Comparison of ENCODE assay signal across 8 mouse cellular contexts in genomic region chr8:72239499-72240402, GRCm38 (mm10). TPM values are rescaled to one million over a fixed set of nuclear protein-coding genes. Genes with fewer than 3 reads are reported as not detected.
A peak's percentile ranks its signal among the peaks of the same experiment; 100 is the strongest.
DNase-seq lines count a peak whose midpoint lies in the region; ATAC-seq and TF ChIP-seq lines count a peak whose summit lies in the region.

Ap1m1 (plus strand) TSS chr8:72240018.

- H3K36me3 ChIP-seq in forebrain, embryonic 10.5 days (replicated peaks): peaks cover 24% of the 10 kb centered on the region
- peaks cover 4% of the 10 kb centered on the region; the same call in 1 of the 2 replicates for H3K36me3 ChIP-seq in heart, embryonic 15.5 days
- H3K36me3 ChIP-seq in liver, embryonic 14.5 days (replicated peaks; ENCODE audit: control insufficient read depth, insufficient read depth, low read depth): no peaks in the 10 kb centered on the region; the same call in 1 of the 2 replicates
- H3K36me3 ChIP-seq in neural tube, embryonic 11.5 days (ENCODE audit: control insufficient read depth, insufficient read depth, low read length): 0 out of 2 replicates have a peak, but pooled peaks cover 2% of the 10 kb centered on the region
- no peaks in the 10 kb centered on the region for H3K36me3 ChIP-seq in stomach, postnatal 0 days (ENCODE audit: control insufficient read depth, insufficient read depth, low read length)

- TF ChIP-seq EP300 in liver, embryonic 14.5 days (IDR thresholded peaks at IDR 0.05; ENCODE audit: low read depth): peak; percentile 52
- peak; percentile 35 for TF ChIP-seq EP300 in stomach, postnatal 0 days (optimal IDR thresholded peaks at IDR 0.05)

- peak within 1 kb of the TSS; percentile 80 for H3K4me2 ChIP-seq in heart, embryonic 15.5 days
- peak within 1 kb of the TSS; percentile 91 for H3K4me2 ChIP-seq in liver, embryonic 14.5 days (ENCODE audit: low read depth)
- H3K4me2 ChIP-seq in neural tube, embryonic 11.5 days (ENCODE audit: low read depth): peak within 1 kb of the TSS; percentile 61
- H3K4me2 ChIP-seq in stomach, postnatal 0 days (replicated peaks; ENCODE audit: low read depth): peak within 1 kb of the TSS; percentile 69

- peaks cover 18% of the 10 kb centered on the region for H3K4me1 ChIP-seq in forebrain, embryonic 10.5 days
- H3K4me1 ChIP-seq in heart, embryonic 15.5 days (replicated peaks): peaks cover 19% of the 10 kb centered on the region
- H3K4me1 ChIP-seq in liver, embryonic 14.5 days (replicated peaks; ENCODE audit: control insufficient read depth in 2 of 2, insufficient read depth in 2 of 2, low read length in 1 of 2): peaks cover 10 to 21% of the 10 kb centered on the region in 2 experiments
- peaks cover 4% of the 10 kb centered on the region for H3K4me1 ChIP-seq in neural tube, embryonic 11.5 days (ENCODE audit: control insufficient read depth, insufficient read depth, low read length)
- no peaks in the 10 kb centered on the region for H3K4me1 ChIP-seq in stomach, postnatal 0 days (replicated peaks; ENCODE audit: control insufficient read depth, insufficient read depth)

- peak within 1 kb of the TSS; percentile 70 for H3K4me3 ChIP-seq in forebrain, embryonic 10.5 days
- peak within 1 kb of the TSS; percentile 76 for H3K4me3 ChIP-seq in heart, embryonic 15.5 days
- H3K4me3 ChIP-seq in liver, embryonic 14.5 days (ENCODE audit: insufficient read depth in 1 of 2, low read depth in 2 of 2, low read length in 2 of 2): peak within 1 kb of the TSS; percentile 78 to 89
- peak within 1 kb of the TSS; percentile 67 for H3K4me3 ChIP-seq in neural tube, embryonic 11.5 days (ENCODE audit: low read depth, low read length)
- H3K4me3 ChIP-seq in stomach, postnatal 0 days (ENCODE audit: low read depth, low read length): peak within 1 kb of the TSS; percentile 70

- H3K9me3 ChIP-seq in forebrain, embryonic 10.5 days: no peaks in the 10 kb centered on the region
- no peaks in the 10 kb centered on the region for H3K9me3 ChIP-seq in heart, embryonic 15.5 days (replicated peaks)
- H3K9me3 ChIP-seq in liver, embryonic 14.5 days (ENCODE audit: control insufficient read depth, low read length): no peaks in the 10 kb centered on the region
- no peaks in the 10 kb centered on the region for H3K9me3 ChIP-seq in neural tube, embryonic 11.5 days (ENCODE audit: control insufficient read depth, low read length)
- no peaks in the 10 kb centered on the region for H3K9me3 ChIP-seq in stomach, postnatal 0 days (ENCODE audit: control insufficient read depth, low read length)

- peak; percentile 94 for DNase-seq in CD8-positive naive resting alpha-beta T cell, adult 2 months (ENCODE audit: low read depth in 2 of 2, low spot score in 2 of 2)
- peak; percentile 99 for DNase-seq in c-Kit-positive CD71-negative TER-119-negative erythroid progenitor cells, embryonic 14.5 days (ENCODE audit: low read depth)
- peak; percentile 99 for DNase-seq in forebrain, embryonic 10.5 days (ENCODE audit: extremely low spot score, low spot score)
- DNase-seq in kidney, postnatal 25 days: peak; percentile 99 to 100
- peak; percentile 99 for DNase-seq in liver, embryonic 14.5 days (ENCODE audit: low read depth in 3 of 3, low spot score in 3 of 3)
- DNase-seq in neural tube, embryonic 11.5 days (ENCODE audit: low spot score): peak; percentile 98
- DNase-seq in stomach, postnatal 0 days (ENCODE audit: low spot score): peak; percentile 98

- ATAC-seq in heart, embryonic 15.5 days (replicated peaks; ENCODE audit: insufficient number of reproducible peaks, insufficient read depth, low FRiP score, low read depth): peak; percentile 96
- ATAC-seq in liver, embryonic 14.5 days (ENCODE audit: insufficient read depth): peak; percentile 89
- peak; percentile 97 for ATAC-seq in neural tube, embryonic 11.5 days (ENCODE audit: insufficient read depth, low FRiP score, low TSS enrichment)
- peak; percentile 95 for ATAC-seq in stomach, postnatal 0 days (ENCODE audit: low FRiP score, low TSS enrichment)

- peak; percentile 91 for TF ChIP-seq CTCF in liver, embryonic 14.5 days (IDR thresholded peaks at IDR 0.05; ENCODE audit: low read depth)
- peak; percentile 84 for TF ChIP-seq CTCF in stomach, postnatal 0 days (IDR thresholded peaks at IDR 0.05; ENCODE audit: low read depth)

- WGBS in forebrain, embryonic 10.5 days: under 1% methylated on average over 54 of the region's 54 CpGs
- under 1% methylated on average over 54 of the region's 54 CpGs for WGBS in heart, embryonic 15.5 days
- WGBS in liver, embryonic 14.5 days (ENCODE audit: insufficient replicate concordance): under 1% methylated on average over 54 of the region's 54 CpGs
- under 1% methylated on average over 54 of the region's 54 CpGs for WGBS in neural tube, embryonic 11.5 days
- WGBS in stomach, postnatal 0 days: under 1% methylated on average over 53 of the region's 54 CpGs

- H3K27ac ChIP-seq in forebrain, embryonic 10.5 days: peak within 1 kb of the TSS; percentile 97
- peak within 1 kb of the TSS; percentile 96 for H3K27ac ChIP-seq in heart, embryonic 15.5 days
- H3K27ac ChIP-seq in liver, embryonic 14.5 days: peak within 1 kb of the TSS; percentile 90
- peak within 1 kb of the TSS; percentile 94 for H3K27ac ChIP-seq in neural tube, embryonic 11.5 days (ENCODE audit: low read depth, low read length)
- peak within 1 kb of the TSS; percentile 94 for H3K27ac ChIP-seq in stomach, postnatal 0 days (replicated peaks)

- no peaks in the 10 kb centered on the region for H3K27me3 ChIP-seq in forebrain, embryonic 10.5 days (ENCODE audit: poor library complexity, severe bottlenecking)
- H3K27me3 ChIP-seq in heart, embryonic 15.5 days: no peaks in the 10 kb centered on the region
- H3K27me3 ChIP-seq in liver, embryonic 14.5 days (ENCODE audit: control insufficient read depth, insufficient read depth, low read length): no peaks in the 10 kb centered on the region
- no peaks in the 10 kb centered on the region for H3K27me3 ChIP-seq in neural tube, embryonic 11.5 days (ENCODE audit: control insufficient read depth, insufficient read depth, low read length)
- H3K27me3 ChIP-seq in stomach, postnatal 0 days (ENCODE audit: control insufficient read depth, insufficient read depth, low read length): no peaks in the 10 kb centered on the region

- H3K9ac ChIP-seq in heart, embryonic 15.5 days: peak within 1 kb of the TSS; percentile 65
- peak within 1 kb of the TSS; percentile 79 for H3K9ac ChIP-seq in liver, embryonic 14.5 days (replicated peaks)
- H3K9ac ChIP-seq in neural tube, embryonic 11.5 days (ENCODE audit: low read length): peak within 1 kb of the TSS; percentile 80
- H3K9ac ChIP-seq in stomach, postnatal 0 days (ENCODE audit: low read length): peak within 1 kb of the TSS; percentile 69

RNA-seq across cellular contexts. Expression of gene Ap1m1, which starts in this region (rescaled TPM):
- polyA plus RNA-seq in forebrain, embryonic 10.5 days (2016; fragmentation: Nextera tagmentation; extraction: Ambion mirVana): 181 and 183 TPM in 2 replicates
- 96.3 and 113 TPM in 2 replicates for polyA plus RNA-seq in heart, embryonic 15.5 days (2015; fragmentation: Nextera tagmentation; extraction: Ambion mirVana)
- 35.0 and 38.8 TPM in 2 replicates for polyA plus RNA-seq in liver, embryonic 14.5 days (2012; rRNA removed)
- 46.7 and 52.5 TPM in 2 replicates for polyA plus RNA-seq in liver, embryonic 14.5 days (2014; fragmentation: Nextera tagmentation; extraction: Ambion mirVana)
- polyA plus RNA-seq in neural tube, embryonic 11.5 days (2014; fragmentation: Nextera tagmentation; extraction: Ambion mirVana): 178 and 184 TPM in 2 replicates
- polyA plus RNA-seq in stomach, postnatal 0 days (2015; fragmentation: Nextera tagmentation; extraction: Ambion mirVana): 38.2 and 42.0 TPM in 2 replicates

Comparison
In these comparisons a context has a peak if more than half of its experiments do, and no peak if none do; other contexts are left out.
1. Peak in every context shown above with its lines: DNase-seq, ATAC-seq, H3K4me3 ChIP-seq and H3K27ac ChIP-seq.